Mouse (Mus musculus): ENCODE data around the gene Morc4.

The Morc4 gene

GRCm38 (mm10) chrX:139805918-139806317, 65.6 kb downstream of the Morc4 start:
- no peak for DNase-seq (ENCODE audit: low spot score in 2 of 2)

GRCm38 (mm10) chrX:139803028-139803427, 68.4 kb downstream of the Morc4 start:
- DNase-seq (ENCODE audit: low spot score in 2 of 2) = no peak

- DNase-seq (ENCODE audit: low spot score in 2 of 2) = no peak
Observed at GRCm38 (mm10) chrX:139800406-139800878, 71.0 kb downstream of the Morc4 start, which contains the start of gene Cldn2. TSS of gene Cldn2 (plus strand) at chrX:139800828.

- DNase-seq (ENCODE audit: low spot score in 2 of 2) = no peak
Observed at GRCm38 (mm10) chrX:139799953-139800352, 71.5 kb downstream of the Morc4 start.

GRCm38 (mm10) chrX:139797875-139798274, 73.6 kb downstream of the Morc4 start:
- no peak for DNase-seq (ENCODE audit: low spot score in 2 of 2)

- DNase-seq (ENCODE audit: low spot score in 2 of 2) = no peak
Observed at GRCm38 (mm10) chrX:139796037-139796436, 75.4 kb downstream of the Morc4 start.

- no peak for DNase-seq (ENCODE audit: low spot score in 2 of 2)
Observed at GRCm38 (mm10) chrX:139794072-139794845, 77.2 kb downstream of the Morc4 start.

GRCm38 (mm10) chrX:139785764-139786163, 85.7 kb downstream of the Morc4 start:
- DNase-seq (ENCODE audit: low spot score in 2 of 2) = no peak

- DNase-seq (ENCODE audit: low spot score in 2 of 2) = no peak
Observed at GRCm38 (mm10) chrX:139783045-139783422, 88.4 kb downstream of the Morc4 start.

GRCm38 (mm10) chrX:139782278-139783044, 89.0 kb downstream of the Morc4 start, which contains the start of gene Ripply1:
TSS of gene Ripply1 (minus strand) at chrX:139782353.
- DNase-seq (ENCODE audit: low spot score in 2 of 2) = no peak

GRCm38 (mm10) chrX:139781563-139781962, 89.9 kb downstream of the Morc4 start:
- no peak for DNase-seq (ENCODE audit: low spot score in 2 of 2)

GRCm38 (mm10) chrX:139780988-139781387, 90.5 kb downstream of the Morc4 start:
- DNase-seq (ENCODE audit: low spot score in 2 of 2) = no peak

GRCm38 (mm10) chrX:139779401-139779800, 92.1 kb downstream of the Morc4 start:
- DNase-seq (ENCODE audit: low spot score in 2 of 2) = no peak

GRCm38 (mm10) chrX:139778886-139779285, 92.6 kb downstream of the Morc4 start:
- no peak for DNase-seq (ENCODE audit: low spot score in 2 of 2)

GRCm38 (mm10) chrX:139777357-139777756, 94.1 kb downstream of the Morc4 start:
- no peak for DNase-seq (ENCODE audit: low spot score in 2 of 2)

- no peak for DNase-seq (ENCODE audit: low spot score in 2 of 2)
Observed at GRCm38 (mm10) chrX:139775084-139775612, 96.3 kb downstream of the Morc4 start.

GRCm38 (mm10) chrX:139774309-139775083, 97.0 kb downstream of the Morc4 start:
- DNase-seq (ENCODE audit: low spot score in 2 of 2) = peak; percentile 39 to 53
